Comparison of ENCODE assay signal across 29 mouse cellular contexts in the genomic region with DNA sequence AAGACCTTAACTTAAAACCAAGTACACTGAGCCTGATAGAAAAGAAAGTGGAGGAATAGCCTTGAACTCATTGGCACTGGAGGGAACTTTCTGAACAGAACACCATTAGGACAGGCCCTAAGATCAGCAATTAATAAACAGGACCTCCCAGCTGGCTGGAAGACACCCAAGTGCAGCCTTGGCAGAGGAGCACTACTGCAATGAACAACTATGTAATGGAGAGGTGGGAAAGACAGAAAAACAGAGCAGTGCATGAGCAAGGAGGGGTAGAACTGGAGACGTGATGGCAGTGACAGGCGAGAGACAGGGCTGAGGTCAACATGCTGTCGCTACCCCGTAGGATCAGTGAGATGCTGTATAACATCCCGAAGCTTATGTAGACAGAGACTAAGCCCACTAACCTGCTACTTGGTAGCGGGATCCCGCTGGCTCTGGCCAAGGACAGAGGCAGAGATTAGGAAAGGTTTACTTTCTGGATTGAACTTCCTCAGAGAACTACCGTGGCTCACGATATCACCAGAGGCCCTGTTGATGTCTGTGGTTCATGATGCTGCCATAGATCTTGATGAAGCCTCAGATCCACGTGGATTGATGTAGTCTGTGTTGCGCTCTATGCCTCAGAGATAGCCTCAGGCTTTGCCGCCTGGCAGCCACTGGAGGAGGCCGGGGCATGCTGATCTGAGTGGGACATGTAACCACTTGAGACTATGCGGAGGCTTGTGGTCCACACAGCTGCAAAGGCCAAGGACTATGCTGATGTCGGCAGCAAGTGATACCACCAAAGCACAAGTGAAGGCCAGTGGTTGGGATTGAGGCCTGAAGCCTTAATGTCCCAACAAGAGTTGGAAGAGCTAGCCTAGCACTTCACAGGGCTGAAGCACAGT. TPM values are rescaled to one million over a fixed set of nuclear protein-coding genes. Genes with fewer than 3 reads are reported as not detected.
DNase-seq lines count a peak whose midpoint lies in the region; ATAC-seq and TF ChIP-seq lines count a peak whose summit lies in the region.
"Had no signal": no experiment of that assay in that cellular context is flagged by ENCODE, and none has a peak within 500 bp of the region (broad histone marks: within the 10 kb centered on the region; RNA-seq: fewer than 3 reads in every experiment).

No protein-coding gene starts in this region.

- no peaks in the 10 kb centered on the region for H3K27me3 ChIP-seq in lung, embryonic 14.5 days (ENCODE audit: insufficient read depth, low read length)
- H3K27me3 ChIP-seq: CH12.LX; embryonic facial prominence, embryonic 15.5 days; liver, embryonic 15.5 days; midbrain, embryonic 15.5 days; neural tube, embryonic 12.5 days; stomach, embryonic 15.5 days had no signal

- H3K4me3 ChIP-seq in lung, embryonic 14.5 days (ENCODE audit: low read depth, low read length): no peak overlapping the region
- H3K4me3 ChIP-seq: embryonic facial prominence, embryonic 15.5 days; heart, embryonic 10.5 days; layer of hippocampus, adult 2 months; limb, embryonic 10.5 days; liver, embryonic 15.5 days; midbrain, embryonic 15.5 days; neural tube, embryonic 12.5 days; stomach, embryonic 15.5 days had no signal

- no peak overlapping the region for H3K9ac ChIP-seq in lung, embryonic 14.5 days
- H3K9ac ChIP-seq: embryonic facial prominence, embryonic 15.5 days; forebrain, postnatal 0 days; hindbrain, embryonic 14.5 days; liver, embryonic 15.5 days; midbrain, embryonic 15.5 days; neural tube, embryonic 12.5 days; stomach, embryonic 15.5 days had no signal

- no peaks in the 10 kb centered on the region for H3K36me3 ChIP-seq in lung, embryonic 14.5 days (ENCODE audit: insufficient read depth)
- H3K36me3 ChIP-seq: embryonic facial prominence, embryonic 15.5 days; G1E; heart, embryonic 10.5 days; limb, embryonic 10.5 days; liver, embryonic 15.5 days; midbrain, embryonic 15.5 days; neural tube, embryonic 12.5 days; stomach, embryonic 15.5 days had no signal

- no peak overlapping the region for H3K4me2 ChIP-seq in lung, embryonic 14.5 days
- H3K4me2 ChIP-seq: embryonic facial prominence, embryonic 15.5 days; hindbrain, embryonic 14.5 days; liver, embryonic 15.5 days; midbrain, embryonic 15.5 days; neural tube, embryonic 12.5 days; stomach, embryonic 15.5 days had no signal

- H3K9me3 ChIP-seq in lung, embryonic 14.5 days (ENCODE audit: low read depth, low read length): no peaks in the 10 kb centered on the region
- H3K9me3 ChIP-seq: embryonic facial prominence, embryonic 15.5 days; heart, embryonic 10.5 days; limb, embryonic 10.5 days; liver, embryonic 15.5 days; midbrain, embryonic 15.5 days; neural tube, embryonic 12.5 days; stomach, embryonic 15.5 days had no signal

- H3K27ac ChIP-seq in lung, embryonic 14.5 days (ENCODE audit: low read depth): peak overlapping the region; percentile 61; the same call in 1 of the 2 replicates
- H3K27ac ChIP-seq: embryonic facial prominence, embryonic 15.5 days; heart, embryonic 10.5 days; hindbrain, embryonic 14.5 days; layer of hippocampus, adult 2 months; limb, embryonic 10.5 days; liver, embryonic 15.5 days; midbrain, embryonic 15.5 days; neural tube, embryonic 12.5 days; stomach, embryonic 15.5 days had no signal

- DNase-seq in heart, adult 11 months: peak; percentile 85
- DNase-seq in heart, adult 9 months (ENCODE audit: low spot score in 2 of 2): no peak
- DNase-seq in adrenal gland, postnatal 36 days: peak; percentile 45 to 59
- peak; percentile 80 for DNase-seq in lung, embryonic 14.5 days
- DNase-seq in lung, postnatal 25 days (ENCODE audit: low spot score): peak; percentile 33
- DNase-seq in cerebellum, postnatal 14 days: no peak
- no peak for DNase-seq in thymus, postnatal 0 days (ENCODE audit: low spot score)
- DNase-seq: B cell, adult 2 months; cerebellum, adult 8-10 months; forebrain, postnatal 0 days; heart, postnatal 4 days; kidney, adult 18-20 months; kidney, postnatal 10 days; liver; thymus, postnatal 14 days had no signal

- H3K4me1 ChIP-seq in lung, embryonic 14.5 days (ENCODE audit: insufficient read depth): no peaks in the 10 kb centered on the region
- H3K4me1 ChIP-seq: embryonic facial prominence, embryonic 15.5 days; heart, embryonic 10.5 days; limb, embryonic 10.5 days; liver, embryonic 15.5 days; midbrain, embryonic 15.5 days; neural tube, embryonic 12.5 days; stomach, embryonic 15.5 days had no signal

- 81% methylated on average over 15 of the region's 15 CpGs for WGBS in lung, embryonic 14.5 days

- ATAC-seq in lung, embryonic 14.5 days (ENCODE audit: insufficient read depth): peak; percentile 67
- ATAC-seq in erythroid progenitor cell, adult 5-6 weeks (replicated peaks; ENCODE audit: low FRiP score, poor library complexity, severe bottlenecking): no peak
- ATAC-seq: forebrain, postnatal 0 days; inflammation-experienced regulatory T-cells, adult 6 months; midbrain, embryonic 15.5 days; Patski had no signal

- TF ChIP-seq CTCF in lung, embryonic 14.5 days (IDR thresholded peaks at IDR 0.05; ENCODE audit: low read depth): no peak

RNA-seq across cellular contexts. Expression of a gene that starts 18.1 kb away (rescaled TPM):
- 10 to 100 TPM; 52.3 to 93.0 TPM for total RNA-seq in adrenal gland, postnatal 36 days (2021)
- 10.0 and 10.3 TPM in 2 replicates for polyA plus RNA-seq in lung, embryonic 14.5 days (2014; fragmentation: Nextera tagmentation; extraction: Ambion mirVana)
- total RNA-seq in erythroid progenitor cell, adult 5-6 weeks (2015; ENCODE audit: low replicate concordance): 2.9 and 4.0 TPM in 2 replicates
- 0.39 and 2.2 TPM in 2 replicates for total RNA-seq in erythroid progenitor cell, adult 5-6 weeks (2017; ENCODE audit: low replicate concordance)
- 2.5 and 3.0 TPM in 2 replicates for polyA plus RNA-seq in thymus, postnatal 0 days (2015; fragmentation: Nextera tagmentation; extraction: Ambion mirVana)

RNA-seq across cellular contexts. Expression of a gene that starts 24.8 kb away (rescaled TPM):
- total RNA-seq in adrenal gland, postnatal 36 days (2021): 1 to 10 TPM; 3.9 to 6.1 TPM
- 83.0 and 89.3 TPM in 2 replicates for polyA plus RNA-seq in lung, embryonic 14.5 days (2014; fragmentation: Nextera tagmentation; extraction: Ambion mirVana)
- total RNA-seq in erythroid progenitor cell, adult 5-6 weeks (2015; ENCODE audit: low replicate concordance): 189 and 228 TPM in 2 replicates
- total RNA-seq in erythroid progenitor cell, adult 5-6 weeks (2017; ENCODE audit: low replicate concordance): 257 and 330 TPM in 2 replicates
- 68.5 and 72.5 TPM in 2 replicates for polyA plus RNA-seq in thymus, postnatal 0 days (2015; fragmentation: Nextera tagmentation; extraction: Ambion mirVana)

Comparison
In these comparisons a context has a peak if more than half of its experiments do, and no peak if none do; other contexts are left out.
1. DNase-seq: peak in heart, adult 11 months (single experiment), adrenal gland, postnatal 36 days (2 of 2), lung, embryonic 14.5 days (single experiment) and lung, postnatal 25 days (single experiment); none in heart, adult 9 months (0 of 2), cerebellum, postnatal 14 days (0 of 2) and thymus, postnatal 0 days (single experiment).
2. RNA of a gene that starts 18.1 kb away (total RNA-seq): 52.3 to 93.0 TPM in adrenal gland, postnatal 36 days; 0.39 to 4.0 TPM in erythroid progenitor cell, adult 5-6 weeks; every median in the first group is over 10 times any median in the second.
3. RNA of a gene that starts 24.8 kb away (total RNA-seq): 189 to 330 TPM in erythroid progenitor cell, adult 5-6 weeks; 3.9 to 6.1 TPM in adrenal gland, postnatal 36 days; every median in the first group is over 10 times any median in the second.